Mouse (Mus musculus): Measurements from ENCODE around the gene Ankrd39. TPM values are rescaled to one million over a fixed set of nuclear protein-coding genes. Genes with fewer than 3 reads are reported as not detected.

Ankrd39 gene
- 27.9 and 30.4 TPM in 2 replicates for total RNA-seq (2014; rRNA removed)
- 34.3 and 40.9 TPM in 2 replicates for polyA plus RNA-seq (2015; fragmentation: Nextera tagmentation; extraction: Ambion mirVana)

GRCm38 (mm10) chr1:36546888-36547471 lies at the start of gene Ankrd39:
TSS of gene Ankrd39 (minus strand) at chr1:36547445.
- Histone ChIP-seq H3K9me3 (ENCODE audit: low read length) (no peaks in the 10 kb centered on the region), H3K4me2 (ENCODE audit: low read depth, low read length, poor library complexity, severe bottlenecking) (peak within 1 kb of the TSS; percentile 74), H3K4me3 (ENCODE audit: low read depth, low read length) (peak within 1 kb of the TSS; percentile 63), H3K36me3 (ENCODE audit: insufficient read depth, low read length) (peaks cover 39% of the 10 kb centered on the region), H3K4me1 (ENCODE audit: insufficient read depth, low read length) (peaks cover 4% of the 10 kb centered on the region; the same call in 1 of the 2 replicates), H3K9ac (replicated peaks; ENCODE audit: low read length, poor library complexity, severe bottlenecking) (peak within 1 kb of the TSS; percentile 78), H3K27me3 (ENCODE audit: insufficient read depth, low read length) (no peaks in the 10 kb centered on the region), H3K27ac (ENCODE audit: low read depth, low read length) (peak within 1 kb of the TSS; percentile 76)
- peak; percentile 93 for ATAC-seq (ENCODE audit: low FRiP score)
- WGBS: under 1% methylated on average over 43 of the region's 43 CpGs
- DNase-seq (ENCODE audit: low spot score): peak; percentile 99
- TF ChIP-seq CTCF (IDR thresholded peaks at IDR 0.05): peak; percentile 100

- no peak overlapping the region for H3K27ac ChIP-seq (ENCODE audit: low read depth, low read length)
- no peaks in the 10 kb centered on the region for H3K27me3 ChIP-seq (ENCODE audit: insufficient read depth, low read length)
- ATAC-seq (ENCODE audit: low FRiP score): peak; percentile 60; the same call in 1 of the 2 replicates
- WGBS: 13% methylated on average over 4 of the region's 4 CpGs
- no peak overlapping the region for H3K4me3 ChIP-seq (ENCODE audit: low read depth, low read length)
- H3K36me3 ChIP-seq (ENCODE audit: insufficient read depth, low read length): no peaks in the 10 kb centered on the region
- no peaks in the 10 kb centered on the region for H3K9me3 ChIP-seq (ENCODE audit: low read length)
- no peak overlapping the region for H3K9ac ChIP-seq (replicated peaks; ENCODE audit: low read length, poor library complexity, severe bottlenecking)
- TF ChIP-seq CTCF (IDR thresholded peaks at IDR 0.05): no peak
- no peaks in the 10 kb centered on the region for H3K4me1 ChIP-seq (ENCODE audit: insufficient read depth, low read length)
- DNase-seq (ENCODE audit: low spot score): peak; percentile 91
- no peak overlapping the region for H3K4me2 ChIP-seq (ENCODE audit: low read depth, low read length, poor library complexity, severe bottlenecking)
These were observed 48.9 kb upstream of the Ankrd39 start for GRCm38 (mm10) chr1:36596114-36596513.

DNA sequence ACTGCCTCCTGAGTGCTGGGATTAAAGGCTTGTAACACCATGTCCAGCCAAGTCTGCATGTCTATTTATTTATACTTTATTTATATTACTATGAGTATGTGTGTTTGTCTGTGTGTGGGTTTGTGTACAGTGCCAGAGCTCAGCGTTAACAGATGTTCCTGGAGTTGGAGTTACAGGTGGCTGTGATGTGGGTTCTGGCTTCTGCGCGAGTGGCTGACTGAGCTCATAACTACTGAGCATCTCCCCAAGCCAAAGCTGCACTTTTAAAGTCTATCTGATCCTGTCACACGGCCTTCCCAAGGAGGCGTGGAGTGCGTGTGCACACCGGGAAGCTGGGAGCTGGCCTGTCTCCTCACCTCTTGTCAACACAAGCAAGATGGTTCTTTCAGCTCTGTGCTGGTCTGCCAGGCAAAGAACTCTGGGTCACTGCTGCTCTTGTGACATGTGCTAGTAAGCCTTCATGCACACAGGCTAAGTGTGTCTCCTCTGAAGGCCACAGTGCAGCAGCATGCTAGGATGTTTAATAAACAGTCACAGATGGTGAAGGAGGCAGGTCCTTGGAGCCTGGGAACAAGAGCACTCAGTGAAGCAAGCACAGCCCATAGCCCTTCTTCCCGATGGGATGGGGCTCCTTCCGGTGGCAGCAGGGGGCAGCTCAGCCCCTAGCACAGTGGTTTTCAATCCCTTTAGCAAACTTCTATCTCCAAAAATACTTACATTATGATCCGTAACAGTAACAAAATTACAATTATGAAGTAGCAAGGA lies 48.1 kb upstream of the Ankrd39 start:
- Histone ChIP-seq H3K27me3 (ENCODE audit: insufficient read depth, low read length) (no peaks in the 10 kb centered on the region), H3K9me3 (ENCODE audit: low read length) (no peaks in the 10 kb centered on the region), H3K27ac (ENCODE audit: low read depth, low read length) (0 out of 2 replicates have a peak overlapping the region, but pooled peaks have one; percentile 7), H3K9ac (replicated peaks; ENCODE audit: low read length, poor library complexity, severe bottlenecking) (no peak overlapping the region), H3K4me2 (ENCODE audit: low read depth, low read length, poor library complexity, severe bottlenecking) (no peak overlapping the region), H3K36me3 (ENCODE audit: insufficient read depth, low read length) (no peaks in the 10 kb centered on the region), H3K4me3 (ENCODE audit: low read depth, low read length) (no peak overlapping the region), H3K4me1 (ENCODE audit: insufficient read depth, low read length) (no peaks in the 10 kb centered on the region)
- peak; percentile 43 for DNase-seq (ENCODE audit: low spot score)
- WGBS: 52% methylated on average over 10 of the region's 10 CpGs
- ATAC-seq (ENCODE audit: low FRiP score): no peak
- peak; percentile 4; the same call in 1 of the 2 replicates for TF ChIP-seq CTCF (IDR thresholded peaks at IDR 0.05)

DNA sequence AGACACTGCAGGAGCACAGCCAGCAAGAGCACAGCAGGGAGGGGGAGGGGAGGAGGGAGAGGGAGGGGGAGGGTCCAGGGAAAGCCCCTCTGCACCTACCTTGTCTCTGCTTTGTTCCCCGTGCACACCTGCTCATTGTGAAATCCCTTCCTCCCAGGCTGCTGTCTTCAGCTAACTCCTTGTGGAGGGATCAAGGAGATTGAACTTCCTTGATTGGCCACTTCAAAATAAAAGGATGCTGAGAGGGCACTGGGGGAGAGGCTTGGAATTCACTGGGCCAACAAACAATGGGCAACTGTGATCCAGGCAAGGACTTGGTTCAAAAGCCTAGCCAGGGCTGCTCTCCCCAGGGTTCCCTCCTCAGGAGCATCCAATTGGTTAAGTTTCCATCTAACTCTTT lies 45.9 kb upstream of the Ankrd39 start:
- Histone ChIP-seq H3K9me3 (ENCODE audit: low read length) (no peaks in the 10 kb centered on the region), H3K36me3 (ENCODE audit: insufficient read depth, low read length) (no peaks in the 10 kb centered on the region), H3K27me3 (ENCODE audit: insufficient read depth, low read length) (no peaks in the 10 kb centered on the region), H3K4me3 (ENCODE audit: low read depth, low read length) (no peak overlapping the region), H3K9ac (replicated peaks; ENCODE audit: low read length, poor library complexity, severe bottlenecking) (no peak overlapping the region), H3K4me2 (ENCODE audit: low read depth, low read length, poor library complexity, severe bottlenecking) (no peak overlapping the region), H3K4me1 (ENCODE audit: insufficient read depth, low read length) (peaks cover 4% of the 10 kb centered on the region; the same call in 1 of the 2 replicates), H3K27ac (ENCODE audit: low read depth, low read length) (no peak overlapping the region)
- no peak for TF ChIP-seq CTCF (IDR thresholded peaks at IDR 0.05)
- DNase-seq (ENCODE audit: low spot score) (no peak), ATAC-seq (ENCODE audit: low FRiP score) (no peak)
- WGBS: 21% methylated on average over 1 of the region's 1 CpGs

GRCm38 (mm10) chr1:36591408-36591807 lies 44.2 kb upstream of the Ankrd39 start:
- Histone ChIP-seq H3K4me3 (ENCODE audit: low read depth, low read length) (no peak overlapping the region), H3K4me1 (ENCODE audit: insufficient read depth, low read length) (peaks cover 4% of the 10 kb centered on the region; the same call in 1 of the 2 replicates), H3K9ac (replicated peaks; ENCODE audit: low read length, poor library complexity, severe bottlenecking) (no peak overlapping the region), H3K9me3 (ENCODE audit: low read length) (no peaks in the 10 kb centered on the region), H3K27me3 (ENCODE audit: insufficient read depth, low read length) (no peaks in the 10 kb centered on the region), H3K27ac (ENCODE audit: low read depth, low read length) (no peak overlapping the region), H3K36me3 (ENCODE audit: insufficient read depth, low read length) (no peaks in the 10 kb centered on the region), H3K4me2 (ENCODE audit: low read depth, low read length, poor library complexity, severe bottlenecking) (no peak overlapping the region)
- no peak for TF ChIP-seq CTCF (IDR thresholded peaks at IDR 0.05)
- DNase-seq (ENCODE audit: low spot score) (no peak), ATAC-seq (ENCODE audit: low FRiP score) (no peak)
- 98% methylated on average over 2 of the region's 2 CpGs for WGBS

DNA sequence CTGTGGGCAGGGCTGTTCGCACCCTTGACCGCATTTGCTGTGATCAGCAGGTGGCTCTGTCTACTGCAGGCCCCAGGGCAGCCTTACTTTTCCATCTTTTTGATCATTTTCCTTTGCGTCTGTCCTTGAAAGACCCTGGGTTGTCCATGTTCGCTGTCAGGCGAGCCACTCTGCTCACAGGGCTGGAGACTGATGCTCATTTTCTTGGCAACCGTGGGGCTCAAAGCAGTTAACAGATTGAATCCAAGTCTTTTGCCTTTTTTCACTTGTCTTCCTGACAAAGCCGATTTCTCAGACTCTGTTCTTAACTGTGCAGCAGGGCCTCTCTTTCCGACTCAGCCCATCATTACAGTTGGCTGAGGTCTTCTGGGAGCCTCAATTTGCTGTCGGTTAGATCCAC lies 43.4 kb upstream of the Ankrd39 start:
- Histone ChIP-seq H3K4me1 (ENCODE audit: insufficient read depth, low read length) (peaks cover 4% of the 10 kb centered on the region; the same call in 1 of the 2 replicates), H3K27me3 (ENCODE audit: insufficient read depth, low read length) (no peaks in the 10 kb centered on the region), H3K9me3 (ENCODE audit: low read length) (no peaks in the 10 kb centered on the region), H3K4me3 (ENCODE audit: low read depth, low read length) (no peak overlapping the region), H3K27ac (ENCODE audit: low read depth, low read length) (no peak overlapping the region), H3K9ac (replicated peaks; ENCODE audit: low read length, poor library complexity, severe bottlenecking) (no peak overlapping the region), H3K36me3 (ENCODE audit: insufficient read depth, low read length) (no peaks in the 10 kb centered on the region), H3K4me2 (ENCODE audit: low read depth, low read length, poor library complexity, severe bottlenecking) (no peak overlapping the region)
- TF ChIP-seq CTCF (IDR thresholded peaks at IDR 0.05): no peak
- WGBS: 42% methylated on average over 9 of the region's 9 CpGs
- DNase-seq (ENCODE audit: low spot score): no peak
- no peak for ATAC-seq (ENCODE audit: low FRiP score)

Data from midbrain, postnatal 0 days (tissue).